Mouse (Mus musculus) neural tube, embryonic 14.5 days (tissue): ENCODE measurements around the gene Cfap298. TPM values are rescaled to one million over a fixed set of nuclear protein-coding genes. Genes with fewer than 3 reads are reported as not detected.

Source experiments
- ATAC-seq: fragments of 200-750 bp; cut with Nextera tagmentation; 2 replicates; pipeline ENCODE4 v1.8.0; 2017; ENCODE audit warnings: low read depth, mild to moderate bottlenecking, moderate TSS enrichment, moderate library complexity
- H3K27ac ChIP-seq: fragments of 300-500 bp; sonication (generic); 2 replicates; pipeline ENCODE4 v1.5.1; 2014; ENCODE audit warnings: low read depth, mild to moderate bottlenecking, control low read depth, low read length, moderate library complexity, mixed read lengths
- H3K27me3 ChIP-seq: fragments of 300-500 bp; sonication (generic); 2 replicates; pipeline ENCODE4 v1.6.1; 2014; ENCODE audit warnings: low read length; ENCODE audit not compliant: control insufficient read depth, insufficient read depth
- H3K36me3 ChIP-seq: fragments of 300-500 bp; sonication (generic); 2 replicates; pipeline ENCODE4 v1.6.1; 2014; ENCODE audit warnings: low read length, mixed read lengths; ENCODE audit not compliant: control insufficient read depth, insufficient read depth
- H3K4me1 ChIP-seq: fragments of 300-500 bp; sonication (generic); 2 replicates; pipeline ENCODE4 v1.6.1; 2014; ENCODE audit warnings: low read length; ENCODE audit not compliant: control insufficient read depth, insufficient read depth
- H3K4me2 ChIP-seq: fragments of 300-500 bp; sonication (generic); 2 replicates; pipeline ENCODE4 v1.6.1; 2014; ENCODE audit warnings: mild to moderate bottlenecking, low read depth, low read length, control low read depth
- H3K4me3 ChIP-seq: fragments of 300-500 bp; sonication (generic); 2 replicates; pipeline ENCODE4 v1.5.1; 2014; ENCODE audit warnings: low read depth, low read length, control low read depth, mixed read lengths
- H3K9ac ChIP-seq: fragments of 300-500 bp; sonication (generic); replicated peaks from 2 replicates; pipeline ENCODE4 v1.6.1; 2014; ENCODE audit warnings: low read depth, mild to moderate bottlenecking, control low read depth, low read length, mixed read lengths
- H3K9me3 ChIP-seq: fragments of 300-500 bp; sonication (generic); 2 replicates; pipeline ENCODE4 v1.6.1; 2016; ENCODE audit warnings: low read length; ENCODE audit not compliant: control insufficient read depth
- WGBS: fragments of 180-500 bp; shearing (Covaris S2); extraction: QIAGEN DNeasy Blood & Tissue Kit; methylation state at CpG from one replicate; pipeline ENCODE4 v1.1.7; 2014; 5-methylcytosine and 5-hydroxymethylcytosine counted together
- polyA plus RNA-seq: library from polyadenylated mRNA; unstranded; fragments of >200 nt; fragmentation: Nextera tagmentation; extraction: Ambion mirVana; gene quantifications from 2 replicates; pipeline ENCODE4 v1.2.1, GENCODE M21; 2014

The Cfap298 gene
- polyA plus RNA-seq, 1 experiment from 2014 or later: 46.2 TPM

DNA sequence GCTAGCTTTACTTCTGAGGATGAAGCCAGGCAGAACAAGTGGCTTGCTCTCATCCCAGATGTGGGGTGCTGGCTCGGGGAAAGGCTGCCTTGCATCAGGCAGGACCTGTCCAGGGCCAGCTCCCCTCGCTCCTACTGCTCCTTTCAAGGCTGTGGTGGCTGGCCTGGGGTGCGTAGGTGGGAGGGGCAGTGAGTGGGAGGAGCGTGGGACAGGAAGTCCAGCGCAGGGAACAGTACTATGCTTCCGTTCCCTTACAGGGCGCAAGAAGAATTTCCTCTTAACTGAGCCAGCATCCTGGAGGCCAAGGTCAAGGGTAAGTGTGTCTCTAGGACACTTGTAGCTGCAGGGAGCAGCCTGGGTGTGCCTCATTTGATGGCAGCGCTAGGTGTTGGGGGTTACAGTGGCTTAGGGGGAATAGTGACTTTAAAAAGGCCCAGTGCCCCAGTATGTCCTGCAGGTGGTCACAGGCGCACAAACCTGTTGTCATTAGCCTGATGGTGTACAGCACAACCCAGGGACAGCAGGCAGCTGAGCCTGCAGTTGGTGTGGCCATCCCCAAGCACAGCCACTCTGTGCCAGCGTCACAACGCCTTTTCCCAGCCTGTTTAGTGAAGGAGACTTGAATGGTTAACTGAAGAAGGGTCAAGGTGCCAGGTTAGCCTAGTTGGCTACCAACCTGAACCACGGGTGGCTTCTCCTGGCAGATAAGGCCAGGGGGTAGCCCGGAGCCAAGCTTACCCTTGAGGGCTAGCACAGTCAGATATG is 10.1 kb downstream of the Cfap298 start:
- no peak; the same call in 1 of the 2 replicates for ATAC-seq
- Histone ChIP-seq H3K27ac (no peak overlapping the region), H3K9me3 (no peaks in the 10 kb centered on the region), H3K4me2 (no peak overlapping the region), H3K9ac (no peak overlapping the region), H3K4me1 (no peaks in the 10 kb centered on the region), H3K36me3 (peaks cover 3% of the 10 kb centered on the region; the same call in 1 of the 2 replicates), H3K4me3 (no peak overlapping the region), H3K27me3 (no peaks in the 10 kb centered on the region)
- 90% methylated on average over 13 of the region's 13 CpGs for WGBS

DNA sequence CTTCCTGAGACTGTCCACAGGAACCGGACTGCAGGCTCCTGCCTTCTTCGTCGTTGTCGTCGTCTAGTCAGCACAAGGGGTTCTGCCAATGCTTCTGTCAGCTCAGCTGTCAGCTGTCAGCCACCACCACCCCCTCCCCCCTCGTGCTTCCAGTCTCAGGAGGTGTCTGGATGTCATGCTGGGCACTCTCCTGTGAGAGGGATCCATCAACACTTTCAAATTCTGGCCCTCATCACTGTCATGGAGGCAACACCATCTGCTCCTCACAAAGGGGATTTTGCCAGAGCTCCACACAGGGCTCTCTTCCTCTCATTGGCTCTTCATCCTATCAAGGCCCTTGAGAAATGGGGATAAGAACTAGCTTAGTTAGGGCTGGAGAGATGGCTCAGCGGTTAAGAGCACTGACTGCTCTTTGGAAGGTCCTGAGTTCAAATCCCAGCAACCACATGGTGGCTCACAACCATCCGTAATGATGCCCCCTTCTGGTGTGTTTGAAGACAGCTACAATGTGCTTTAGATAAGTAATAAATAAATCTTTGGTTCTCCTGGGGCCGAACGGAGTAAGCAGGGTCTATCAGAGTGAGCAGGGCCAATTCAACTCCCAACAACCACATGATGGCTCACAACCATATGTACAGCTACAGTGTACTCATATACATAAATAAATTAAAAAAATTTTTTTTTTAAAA is 13.3 kb downstream of the Cfap298 start:
- H3K9me3 ChIP-seq: no peaks in the 10 kb centered on the region
- H3K27me3 ChIP-seq: no peaks in the 10 kb centered on the region
- H3K4me1 ChIP-seq: no peaks in the 10 kb centered on the region
- 56% methylated on average over 10 of the region's 10 CpGs for WGBS
- no peak overlapping the region for H3K4me3 ChIP-seq
- H3K36me3 ChIP-seq: no peaks in the 10 kb centered on the region; the same call in 1 of the 2 replicates
- H3K9ac ChIP-seq: no peak overlapping the region
- ATAC-seq: peak; percentile 45; the same call in 1 of the 2 replicates
- no peak overlapping the region for H3K4me2 ChIP-seq
- no peak overlapping the region for H3K27ac ChIP-seq

DNA sequence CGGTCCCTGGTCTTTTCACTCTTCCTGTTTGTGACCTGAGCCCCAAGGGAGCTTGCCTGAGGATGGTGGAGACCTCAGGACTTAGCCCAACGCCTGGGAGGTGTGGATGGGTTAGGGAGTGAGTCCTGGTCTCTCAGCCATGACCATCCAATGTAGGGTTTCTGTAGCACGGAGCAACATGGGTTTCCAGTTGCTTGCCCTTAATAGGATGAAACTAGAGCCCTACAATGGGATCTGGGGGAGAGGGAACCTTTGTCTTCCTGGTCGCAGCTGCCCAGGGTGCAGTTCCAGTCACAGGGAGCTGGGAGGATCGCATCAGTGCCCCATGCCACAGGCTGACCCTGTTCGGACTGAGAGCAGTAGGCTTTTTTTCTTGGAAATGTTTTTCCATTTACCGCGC is 17.8 kb downstream of the Cfap298 start:
- Histone ChIP-seq H3K9me3 (no peaks in the 10 kb centered on the region), H3K36me3 (no peaks in the 10 kb centered on the region), H3K4me1 (no peaks in the 10 kb centered on the region), H3K4me3 (no peak overlapping the region), H3K9ac (no peak overlapping the region), H3K27me3 (no peaks in the 10 kb centered on the region), H3K4me2 (no peak overlapping the region), H3K27ac (no peak overlapping the region)
- WGBS: 88% methylated on average over 8 of the region's 8 CpGs
- ATAC-seq: no peak

DNA sequence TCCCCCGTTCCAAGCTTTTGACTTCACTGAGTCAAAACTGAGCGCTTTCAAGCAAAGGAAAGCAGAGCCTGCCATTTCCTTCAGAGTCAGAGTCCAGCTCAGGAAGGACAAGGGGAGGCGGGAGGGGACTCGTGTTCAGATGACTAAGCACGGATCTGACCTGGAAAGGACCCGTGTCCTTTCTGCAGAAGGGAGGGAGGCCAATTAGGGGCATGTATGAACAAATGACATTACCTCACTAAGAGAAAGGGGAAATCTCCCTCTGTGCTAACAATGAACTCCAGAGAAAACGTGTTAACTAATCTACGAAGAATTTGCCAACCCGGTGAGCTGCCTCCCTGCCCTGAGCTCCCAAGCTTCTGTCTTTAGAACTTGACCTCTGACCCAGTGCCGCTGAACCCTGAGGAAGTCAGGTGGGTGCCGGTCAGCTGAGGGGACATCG is 18.9 kb downstream of the Cfap298 start:
- no peak overlapping the region for H3K4me3 ChIP-seq
- no peaks in the 10 kb centered on the region for H3K4me1 ChIP-seq
- H3K36me3 ChIP-seq: no peaks in the 10 kb centered on the region
- no peak overlapping the region for H3K4me2 ChIP-seq
- H3K27me3 ChIP-seq: no peaks in the 10 kb centered on the region
- 51% methylated on average over 12 of the region's 12 CpGs for WGBS
- no peak overlapping the region for H3K9ac ChIP-seq
- H3K9me3 ChIP-seq: no peaks in the 10 kb centered on the region
- no peak for ATAC-seq
- no peak overlapping the region for H3K27ac ChIP-seq

DNA sequence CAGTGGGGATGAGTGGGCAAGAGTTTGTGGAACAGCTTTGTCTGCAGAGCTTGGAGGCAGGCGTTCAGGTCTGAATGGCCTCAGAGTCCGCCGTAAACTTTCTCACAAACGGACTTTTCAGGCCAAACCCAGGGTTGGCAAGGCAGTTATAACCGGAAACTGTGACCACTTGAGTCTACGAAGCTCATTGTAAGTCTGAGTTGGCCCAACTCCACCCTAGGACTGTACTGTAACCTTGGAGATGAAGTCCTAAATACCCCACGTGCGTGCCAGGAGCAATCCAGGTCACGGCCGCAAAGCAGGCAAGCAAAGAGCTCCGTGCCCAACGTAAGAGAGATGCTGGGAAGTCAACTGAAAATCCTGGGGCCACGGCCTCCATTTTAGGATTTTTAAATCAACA is 23.1 kb downstream of the Cfap298 start:
- H3K4me1 ChIP-seq: no peaks in the 10 kb centered on the region
- H3K27ac ChIP-seq: no peak overlapping the region
- no peaks in the 10 kb centered on the region for H3K27me3 ChIP-seq
- H3K4me3 ChIP-seq: no peak overlapping the region
- H3K4me2 ChIP-seq: no peak overlapping the region
- H3K9me3 ChIP-seq: no peaks in the 10 kb centered on the region
- no peak overlapping the region for H3K9ac ChIP-seq
- 86% methylated on average over 13 of the region's 13 CpGs for WGBS
- no peaks in the 10 kb centered on the region for H3K36me3 ChIP-seq
- no peak for ATAC-seq

DNA sequence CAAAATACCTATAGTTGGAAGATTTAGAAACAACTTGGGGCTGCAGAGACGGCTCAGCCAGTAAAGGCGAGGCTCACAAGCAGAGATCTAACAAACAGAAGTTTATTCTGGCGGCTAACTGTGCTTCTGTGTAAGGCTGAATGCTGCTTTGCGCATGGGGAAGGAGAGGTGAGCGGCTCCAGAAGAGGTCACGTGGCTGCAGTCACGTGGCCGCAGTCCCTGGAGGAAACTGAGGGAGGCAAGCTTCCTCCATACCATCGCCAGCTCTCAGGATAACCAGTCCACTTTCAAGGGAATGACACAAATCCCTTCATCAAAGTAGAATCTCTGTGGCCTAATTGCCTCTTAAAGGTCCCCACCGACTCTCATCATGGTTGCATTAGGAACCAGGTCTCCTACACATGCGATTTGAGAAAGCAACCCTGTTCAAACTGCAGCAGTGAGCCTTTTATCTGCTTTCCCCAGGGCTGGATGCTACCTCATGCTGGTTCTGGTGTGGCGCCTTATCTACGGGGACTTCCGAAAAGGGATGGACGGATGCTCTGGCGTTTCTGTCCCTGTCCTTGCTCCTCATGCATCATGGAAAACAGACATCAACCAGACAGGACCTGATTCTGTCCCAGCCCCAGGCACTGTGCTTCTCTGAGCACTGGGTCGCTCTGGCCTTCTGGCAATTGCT is 23.9 kb downstream of the Cfap298 start:
- Histone ChIP-seq H3K4me1 (no peaks in the 10 kb centered on the region), H3K36me3 (no peaks in the 10 kb centered on the region), H3K27me3 (no peaks in the 10 kb centered on the region), H3K4me3 (no peak overlapping the region), H3K27ac (no peak overlapping the region), H3K9ac (no peak overlapping the region), H3K4me2 (no peak overlapping the region), H3K9me3 (no peaks in the 10 kb centered on the region)
- WGBS: 86% methylated on average over 17 of the region's 17 CpGs
- ATAC-seq: no peak

DNA sequence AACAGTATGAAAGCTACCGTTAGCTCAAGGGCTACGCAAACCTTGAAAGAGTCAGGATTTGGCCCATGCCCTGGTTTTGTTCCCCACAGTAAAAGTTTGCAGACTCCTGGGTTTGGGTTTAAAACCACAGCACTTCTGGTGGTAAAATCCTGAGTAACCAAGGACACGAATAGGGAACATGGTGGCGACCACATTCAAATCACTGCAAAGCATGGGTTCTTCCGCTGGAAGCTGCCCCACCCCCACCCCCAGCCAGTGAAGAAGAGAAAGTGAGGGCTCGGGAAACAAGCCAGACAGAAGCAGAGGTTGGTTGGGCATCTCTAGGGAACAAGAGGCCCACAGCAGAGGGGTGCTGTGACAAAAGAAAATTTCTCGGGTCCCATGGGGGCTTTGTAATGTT is 27.7 kb downstream of the Cfap298 start:
- H3K4me3 ChIP-seq: no peak overlapping the region
- H3K27ac ChIP-seq: no peak overlapping the region
- 73% methylated on average over 7 of the region's 7 CpGs for WGBS
- H3K9me3 ChIP-seq: no peaks in the 10 kb centered on the region
- no peaks in the 10 kb centered on the region for H3K36me3 ChIP-seq
- no peaks in the 10 kb centered on the region for H3K27me3 ChIP-seq
- no peak for ATAC-seq
- no peak overlapping the region for H3K4me2 ChIP-seq
- no peak overlapping the region for H3K9ac ChIP-seq
- H3K4me1 ChIP-seq: no peaks in the 10 kb centered on the region

DNA sequence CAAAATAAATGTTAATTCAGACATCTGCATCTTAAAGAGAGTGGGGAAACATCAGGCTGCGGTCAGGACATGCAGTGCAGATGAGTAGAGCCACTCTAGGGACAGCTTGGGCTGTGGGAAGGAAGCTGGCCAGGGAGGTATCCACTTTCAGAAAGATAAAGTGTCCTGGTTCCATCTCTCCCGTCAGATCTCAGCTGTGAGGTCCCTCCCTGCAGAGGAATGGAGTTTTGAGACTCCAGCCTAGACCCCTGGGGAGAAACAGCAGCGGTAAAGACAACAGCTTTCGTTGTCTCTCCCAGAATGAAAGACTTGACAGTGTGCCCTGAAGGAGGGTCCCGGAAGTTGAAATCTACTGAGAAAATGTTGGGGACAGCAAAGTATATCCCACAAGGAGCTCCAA is 31.6 kb downstream of the Cfap298 start:
- no peak overlapping the region for H3K4me3 ChIP-seq
- no peak overlapping the region for H3K4me2 ChIP-seq
- no peak for ATAC-seq
- H3K9ac ChIP-seq: no peak overlapping the region
- no peak overlapping the region for H3K27ac ChIP-seq
- no peaks in the 10 kb centered on the region for H3K4me1 ChIP-seq
- no peaks in the 10 kb centered on the region for H3K36me3 ChIP-seq
- no peaks in the 10 kb centered on the region for H3K27me3 ChIP-seq
- no peaks in the 10 kb centered on the region for H3K9me3 ChIP-seq
- WGBS: 25% methylated on average over 5 of the region's 5 CpGs

DNA sequence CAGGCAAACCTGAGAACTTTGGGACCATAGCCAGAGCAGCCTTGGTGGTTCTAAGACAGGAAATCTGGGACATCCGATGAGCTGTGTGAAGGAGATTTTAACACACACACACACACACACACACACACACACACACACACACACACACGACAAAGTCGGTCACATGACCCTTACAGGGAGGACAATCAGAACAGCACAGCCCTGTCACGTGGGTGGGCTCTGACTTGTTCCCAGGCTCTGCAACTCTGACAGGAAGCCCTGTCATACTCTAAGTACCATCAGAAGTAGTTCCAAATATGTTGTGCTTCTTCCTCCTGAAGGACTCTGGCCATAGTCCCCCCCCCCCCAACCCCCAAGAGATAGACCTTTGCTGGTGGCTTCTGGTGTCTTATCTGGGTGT is 33.5 kb downstream of the Cfap298 start:
- Histone ChIP-seq H3K4me2 (no peak overlapping the region), H3K4me3 (no peak overlapping the region), H3K27ac (no peak overlapping the region), H3K36me3 (no peaks in the 10 kb centered on the region), H3K9me3 (no peaks in the 10 kb centered on the region), H3K4me1 (no peaks in the 10 kb centered on the region), H3K9ac (no peak overlapping the region), H3K27me3 (no peaks in the 10 kb centered on the region)
- WGBS: 79% methylated on average over 4 of the region's 4 CpGs
- no peak for ATAC-seq
